Mouse (Mus musculus): ENCODE results near the gene Epb41l2.

The Epb41l2 gene

DNA sequence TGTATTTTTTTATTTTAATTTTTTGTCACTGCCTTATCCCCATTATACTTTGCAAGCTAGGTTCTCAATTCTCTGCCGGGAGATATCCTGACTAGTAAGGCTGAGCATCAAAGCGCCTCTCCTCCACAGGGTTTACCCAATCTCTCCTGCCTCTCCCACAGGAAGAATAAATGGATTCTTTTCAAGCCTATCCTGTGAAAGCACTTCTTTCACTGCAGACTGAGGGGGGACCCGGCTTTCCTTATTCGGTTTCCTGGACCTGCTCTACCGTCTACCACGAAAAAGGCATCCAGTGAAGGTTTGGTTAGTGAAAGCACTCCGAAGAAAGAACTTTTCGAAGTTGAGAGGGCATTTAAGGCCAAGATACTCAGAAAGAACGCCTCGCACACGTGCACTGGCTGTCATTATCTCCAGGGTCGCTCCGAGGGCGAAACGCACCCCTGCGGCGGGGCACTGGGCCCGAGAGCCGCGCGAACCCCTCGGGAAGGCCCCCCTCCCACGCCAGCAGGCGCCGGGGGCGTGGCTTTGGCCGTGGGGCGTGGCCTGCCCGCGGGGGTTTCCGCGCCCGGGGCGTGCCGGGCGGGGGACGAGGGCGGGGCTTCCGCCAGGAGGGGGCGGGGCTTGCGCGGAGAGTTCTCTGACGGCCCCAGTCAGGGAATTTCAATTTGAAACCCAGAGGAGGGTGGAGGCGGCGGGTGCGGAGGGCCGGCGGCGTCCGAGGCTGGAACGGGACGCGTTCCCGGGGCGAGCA, at the start of gene Epb41l2:
TSS of gene Epb41l2 (plus strand) at position 591 of the 751 bp plus-strand sequence.
- DNase-seq (ENCODE audit: low spot score) = peak; percentile 76

DNA sequence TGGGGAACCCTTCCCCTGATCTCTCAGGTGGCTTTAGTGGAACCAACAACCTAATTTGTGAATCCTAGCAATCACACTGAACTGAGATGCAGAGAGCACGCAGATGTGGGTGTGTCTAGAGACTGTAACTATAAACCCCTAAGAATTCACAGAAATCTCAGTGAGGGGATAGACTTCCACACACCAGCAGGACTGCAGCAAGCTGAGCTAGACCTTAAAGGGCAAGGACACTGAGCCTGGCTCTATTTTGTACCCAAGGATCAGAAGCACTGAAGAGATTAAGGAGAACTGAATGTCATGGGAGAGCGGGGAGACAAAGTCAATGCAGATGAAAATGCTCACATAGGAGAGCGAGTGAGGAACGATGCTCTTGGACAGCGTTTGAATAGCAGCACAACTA, 49.6 kb upstream of the Epb41l2 start:
- no peak for DNase-seq (ENCODE audit: low spot score)

GRCm38 (mm10) chr10:25310736-25311135, 48.9 kb upstream of the Epb41l2 start:
- no peak for DNase-seq (ENCODE audit: low spot score)

DNA sequence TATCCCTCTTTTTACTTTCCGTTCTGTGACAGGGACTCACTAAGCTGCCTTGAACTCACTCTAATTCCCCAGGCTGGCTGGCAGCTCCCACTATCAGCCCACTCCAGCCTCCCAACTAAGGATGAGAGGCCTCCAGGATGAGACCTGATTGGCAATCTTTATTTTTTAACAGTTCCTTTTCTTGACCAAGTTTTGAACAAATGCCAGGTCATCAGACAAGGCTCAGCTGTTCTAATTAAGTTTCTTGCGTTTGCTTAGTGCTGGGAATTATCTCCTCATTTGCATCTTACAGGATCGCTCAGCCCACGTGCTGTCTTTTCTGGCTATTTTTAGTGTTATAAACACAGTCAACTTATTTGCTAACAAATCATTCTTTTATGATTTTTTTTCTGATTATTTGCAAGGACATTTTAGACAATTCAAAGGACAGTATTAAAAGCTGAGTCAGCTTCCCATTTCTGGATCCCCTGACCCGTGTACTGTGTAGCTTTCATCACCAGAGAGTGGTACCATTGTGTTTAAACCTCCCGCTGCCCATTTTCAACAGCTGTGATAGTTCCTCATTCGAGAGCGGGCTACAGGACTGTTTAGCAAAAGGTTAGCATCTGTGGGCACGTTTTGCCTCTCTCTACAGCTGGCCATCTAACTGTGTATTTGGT, 47.9 kb upstream of the Epb41l2 start:
- DNase-seq (ENCODE audit: low spot score) = no peak

DNA sequence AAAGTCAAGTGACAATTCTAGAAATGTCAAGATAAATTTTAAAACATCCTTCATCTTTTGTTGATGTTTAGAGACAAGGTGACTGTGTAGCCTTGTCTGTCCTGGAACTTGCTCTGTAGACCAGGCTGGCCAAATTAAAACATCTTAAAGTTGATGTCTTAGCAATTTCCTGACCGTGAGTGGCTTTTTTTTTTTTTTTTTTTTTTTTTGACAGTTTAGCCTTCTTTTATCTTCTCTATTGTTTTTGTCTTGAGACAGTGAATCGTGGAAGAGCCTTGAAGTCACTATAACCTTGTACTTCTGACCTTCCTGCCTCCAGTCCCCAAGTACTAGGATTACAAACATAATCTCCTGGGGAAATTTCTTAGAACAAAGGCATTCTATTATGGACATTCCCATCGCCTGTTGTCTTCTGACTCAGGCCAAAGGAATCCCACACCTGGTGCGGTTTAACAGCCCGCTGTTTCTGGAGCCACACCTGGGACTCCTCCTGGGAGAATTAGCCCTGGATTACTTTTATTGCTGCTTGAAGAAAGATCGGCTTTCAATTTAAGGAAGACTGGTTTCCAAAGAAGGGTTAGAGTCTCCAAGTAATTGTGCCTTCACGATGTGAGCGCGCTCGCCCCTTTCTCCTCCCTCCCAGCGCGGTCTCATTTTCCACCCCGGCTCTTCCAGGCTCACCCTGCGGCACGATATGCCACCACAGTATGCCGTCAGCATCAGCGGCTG, 45.6 kb upstream of the Epb41l2 start:
- DNase-seq (ENCODE audit: low spot score) = no peak

GRCm38 (mm10) chr10:25317665-25318064, 41.9 kb upstream of the Epb41l2 start:
- no peak for DNase-seq (ENCODE audit: low spot score)

- no peak for DNase-seq (ENCODE audit: low spot score)
These were observed 41.2 kb upstream of the Epb41l2 start for GRCm38 (mm10) chr10:25318405-25318804.

- DNase-seq (ENCODE audit: low spot score) = no peak
These were observed 40.1 kb upstream of the Epb41l2 start for GRCm38 (mm10) chr10:25319531-25319930.

- no peak for DNase-seq (ENCODE audit: low spot score)
These were observed 38.4 kb upstream of the Epb41l2 start for GRCm38 (mm10) chr10:25321198-25321597.

- DNase-seq (ENCODE audit: low spot score) = no peak
These were observed 33.9 kb upstream of the Epb41l2 start for GRCm38 (mm10) chr10:25325690-25326089.

DNA sequence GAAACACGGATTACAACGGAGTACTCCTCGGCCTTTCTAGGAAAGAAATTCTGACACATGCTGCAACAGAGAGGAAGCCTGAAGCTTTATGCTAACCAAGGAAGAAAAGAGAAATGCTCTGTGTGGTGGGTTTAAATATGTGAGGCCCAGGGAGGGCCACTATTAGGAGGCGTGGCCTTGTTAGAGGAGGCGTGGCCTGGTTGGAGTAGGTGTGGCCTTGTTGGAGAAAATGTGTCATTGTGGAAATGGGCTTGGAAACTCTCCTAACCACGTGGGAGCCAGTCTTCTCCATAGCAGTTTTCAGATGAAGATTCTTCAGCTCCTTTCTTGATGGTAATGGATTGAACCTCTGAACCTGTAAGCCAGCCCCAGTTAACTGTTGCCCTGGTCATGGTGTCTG, 32.1 kb upstream of the Epb41l2 start:
- no peak for DNase-seq (ENCODE audit: low spot score)

DNA sequence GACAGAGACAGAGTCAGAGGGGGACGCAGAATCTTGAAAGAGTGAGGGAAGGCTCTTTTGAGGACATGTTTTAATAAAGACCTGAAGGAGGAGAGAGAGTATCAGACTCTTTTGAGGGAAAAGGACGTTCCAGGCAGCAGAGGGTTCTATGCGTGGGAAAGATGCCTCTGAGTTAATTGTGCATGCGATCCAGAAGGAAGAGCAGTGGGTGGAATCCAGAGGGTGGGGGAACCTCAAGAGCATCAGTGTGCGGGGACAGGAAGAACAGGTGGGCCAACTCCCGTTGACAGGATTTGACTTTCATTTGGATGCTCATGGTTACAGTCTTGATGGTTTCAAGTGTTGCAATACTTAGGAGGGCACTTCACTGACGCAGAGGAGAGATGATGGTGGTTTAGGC, 29.5 kb upstream of the Epb41l2 start:
- DNase-seq (ENCODE audit: low spot score) = no peak

DNA sequence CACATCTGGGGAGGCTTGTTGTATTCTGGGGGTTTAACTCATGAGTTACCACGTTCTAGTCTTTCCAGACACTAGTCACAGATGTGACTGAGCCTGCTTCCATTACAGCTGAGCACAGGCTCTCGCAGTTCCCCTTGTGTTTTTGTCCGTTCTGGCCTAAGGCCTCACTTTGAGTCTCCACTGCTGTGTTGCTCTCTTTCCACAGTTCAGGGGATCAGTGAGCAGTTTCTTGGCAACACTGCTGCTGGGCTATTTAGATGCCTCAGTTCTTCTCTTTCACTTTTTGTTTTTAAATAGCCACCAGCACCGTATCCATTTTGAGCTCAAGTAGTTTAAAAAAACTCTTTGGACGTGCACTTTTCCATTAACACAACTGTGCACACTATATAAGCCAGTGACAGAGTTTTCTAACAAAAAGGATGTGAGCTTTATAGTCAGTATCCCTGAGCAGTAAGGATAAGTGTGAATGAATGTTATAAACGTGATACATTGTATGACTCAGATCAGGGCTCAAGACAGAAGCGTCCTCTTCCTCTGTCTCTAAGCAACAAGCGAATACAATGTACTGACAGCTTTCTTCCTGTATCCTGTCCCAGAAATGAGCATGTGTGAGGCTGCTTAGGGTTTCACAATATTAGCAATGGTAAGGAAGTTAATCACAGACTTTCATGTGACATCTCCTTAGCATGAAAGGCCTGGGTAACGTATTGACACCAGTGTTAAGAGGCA, 28.1 kb upstream of the Epb41l2 start:
- DNase-seq (ENCODE audit: low spot score) = no peak

DNA sequence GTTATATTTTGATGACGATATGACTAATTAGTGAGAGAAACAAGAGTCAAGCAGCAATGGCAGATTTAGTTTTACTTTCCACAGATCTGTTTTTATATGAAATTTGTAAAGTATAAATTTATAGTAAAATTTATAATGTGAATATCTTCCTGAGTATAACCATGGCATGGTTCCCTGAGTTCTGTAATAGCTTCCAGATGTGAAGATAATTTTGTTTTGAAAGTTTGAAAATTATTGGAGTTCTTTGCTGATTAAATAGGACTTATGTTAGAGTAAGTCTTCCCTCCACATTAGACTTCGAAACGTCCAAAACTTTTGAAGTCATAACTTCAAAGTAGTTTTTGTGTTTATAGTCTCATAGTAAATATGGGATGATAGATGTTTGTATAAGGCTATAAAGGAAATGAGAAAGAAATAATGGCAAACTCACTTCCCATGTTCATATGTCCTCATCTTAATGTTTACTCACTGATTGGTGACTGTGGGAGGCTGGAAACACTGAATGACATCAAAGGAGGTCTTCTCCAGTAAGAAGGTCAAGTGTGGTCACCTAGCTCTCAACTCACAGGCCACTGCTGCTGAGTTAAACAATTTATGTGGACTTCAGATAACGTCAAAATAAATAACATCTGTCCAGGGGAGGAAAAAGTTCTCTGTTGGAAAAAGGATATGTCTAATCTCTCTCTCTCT, 26.1 kb upstream of the Epb41l2 start:
- DNase-seq (ENCODE audit: low spot score) = no peak

DNA sequence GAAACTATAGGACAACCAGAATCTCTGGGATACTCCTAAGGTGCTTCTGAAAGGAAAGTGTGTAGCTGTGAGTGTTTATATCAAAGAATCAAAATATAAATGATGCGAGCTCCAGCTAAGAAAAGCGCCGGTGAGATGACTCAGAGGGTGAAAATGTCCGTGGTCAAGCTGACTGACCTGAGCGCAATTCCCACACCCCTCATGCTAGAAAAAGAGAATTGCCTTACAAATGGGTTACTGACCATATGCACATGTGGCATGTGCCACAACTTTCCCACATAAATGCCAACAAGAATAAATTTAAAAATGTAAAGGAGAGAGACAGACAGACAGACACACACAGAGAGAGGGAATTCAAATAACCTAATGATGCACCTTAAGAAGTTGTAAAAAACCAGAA, 18.9 kb upstream of the Epb41l2 start:
- no peak for DNase-seq (ENCODE audit: low spot score)

DNA sequence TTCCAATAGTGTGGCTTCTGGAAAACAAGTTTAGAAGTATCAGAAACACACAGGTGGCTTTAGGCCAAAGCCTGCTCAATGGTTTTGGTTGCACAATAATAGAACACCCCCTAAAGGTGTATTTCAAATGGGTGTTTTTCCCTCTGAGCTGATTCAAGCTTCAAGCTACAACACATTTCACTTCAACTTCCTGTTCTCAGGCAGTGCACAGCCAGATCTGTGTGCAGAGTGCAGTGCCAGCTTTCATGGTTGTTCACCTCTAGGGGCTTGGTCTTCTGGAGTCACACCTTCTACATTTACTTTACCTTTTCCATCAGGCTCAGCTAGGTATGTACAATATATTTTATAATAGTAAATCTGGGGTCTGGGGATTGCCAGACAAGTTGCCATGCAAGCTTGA, 16.8 kb upstream of the Epb41l2 start:
- no peak for DNase-seq (ENCODE audit: low spot score)

DNA sequence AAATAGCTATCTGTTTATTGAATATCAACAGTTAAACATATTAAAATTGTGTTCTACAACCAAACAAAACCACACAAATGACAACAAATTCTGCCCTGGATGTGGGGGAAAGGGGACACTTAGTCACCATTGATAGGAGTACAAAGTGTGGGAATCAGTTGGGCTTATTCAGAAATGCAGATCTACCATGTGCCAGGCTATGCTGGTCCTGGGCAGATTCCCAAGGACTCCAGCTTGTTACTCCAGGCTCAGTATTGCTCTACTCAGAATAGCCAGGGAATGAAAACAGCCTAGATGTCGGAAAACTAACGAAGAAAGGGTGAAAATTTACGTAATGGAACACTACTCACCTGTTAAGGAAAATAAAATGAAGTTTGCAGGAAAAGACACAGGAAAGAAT, 5.7 kb upstream of the Epb41l2 start:
- no peak for DNase-seq (ENCODE audit: low spot score)

DNA sequence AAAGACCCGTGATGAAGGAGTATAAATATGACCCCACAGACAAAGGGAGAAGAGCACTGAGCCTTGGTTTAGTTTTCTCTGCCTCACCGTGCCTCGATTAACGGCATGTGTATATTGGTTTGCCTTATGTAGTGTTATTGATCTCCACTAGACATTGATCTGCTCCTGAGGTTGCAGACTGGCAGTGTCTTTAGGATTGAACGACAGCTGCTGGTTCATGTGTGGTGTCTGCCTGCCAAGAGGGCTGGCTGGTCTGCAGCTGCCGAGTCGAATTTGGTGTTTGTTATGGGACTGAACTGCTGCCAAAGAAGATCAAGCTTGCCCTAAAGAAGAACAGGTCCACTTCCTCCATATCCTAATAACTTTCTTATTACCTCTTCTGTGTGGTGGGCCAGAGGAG, 5.2 kb upstream of the Epb41l2 start:
- no peak for DNase-seq (ENCODE audit: low spot score)

DNA sequence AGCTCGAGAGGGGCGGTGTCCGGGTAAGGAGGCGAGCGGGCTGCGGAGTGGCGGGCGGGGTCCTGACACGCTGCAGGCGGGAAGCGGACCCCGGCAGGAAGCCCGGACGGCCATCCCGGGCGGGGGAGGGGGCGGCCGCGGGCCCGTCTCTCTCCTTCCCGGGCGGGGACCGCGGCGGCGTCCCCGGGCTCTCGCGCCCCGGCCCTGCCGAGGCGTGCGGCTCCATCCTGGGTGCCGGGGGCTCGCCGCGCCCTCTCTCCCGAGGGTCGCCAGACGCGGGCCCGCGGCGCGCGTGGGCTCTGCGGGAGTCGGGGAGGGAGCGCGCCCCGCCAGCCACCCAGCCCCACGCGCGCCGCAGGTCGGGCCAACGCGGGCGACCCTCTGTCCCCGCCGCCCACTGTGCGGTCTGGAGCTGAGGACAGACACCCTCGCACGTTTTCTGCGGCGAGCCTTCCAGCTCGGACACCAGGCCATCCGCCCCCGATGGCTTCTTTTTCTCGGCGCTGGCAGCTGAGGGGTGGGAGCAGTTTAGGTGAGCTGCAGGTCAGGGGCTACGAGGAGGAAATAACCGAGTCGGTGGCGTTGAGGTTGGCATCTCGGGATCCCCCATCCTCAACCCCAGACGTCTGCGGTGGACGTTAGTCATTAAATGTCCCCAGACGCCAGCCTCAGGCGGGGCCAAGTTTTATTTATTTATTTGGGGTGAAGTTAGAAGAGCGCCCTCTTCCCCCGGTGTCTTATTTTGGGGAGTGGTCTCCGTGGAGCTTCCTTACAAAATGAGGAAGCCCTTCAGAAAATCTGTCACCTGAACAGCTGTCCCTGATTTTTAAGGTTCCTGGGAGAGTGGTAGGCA, 587 bp downstream of the Epb41l2 start:
- DNase-seq (ENCODE audit: low spot score) = no peak

GRCm38 (mm10) chr10:25362235-25362634, 2.6 kb downstream of the Epb41l2 start:
- DNase-seq (ENCODE audit: low spot score) = no peak

DNA sequence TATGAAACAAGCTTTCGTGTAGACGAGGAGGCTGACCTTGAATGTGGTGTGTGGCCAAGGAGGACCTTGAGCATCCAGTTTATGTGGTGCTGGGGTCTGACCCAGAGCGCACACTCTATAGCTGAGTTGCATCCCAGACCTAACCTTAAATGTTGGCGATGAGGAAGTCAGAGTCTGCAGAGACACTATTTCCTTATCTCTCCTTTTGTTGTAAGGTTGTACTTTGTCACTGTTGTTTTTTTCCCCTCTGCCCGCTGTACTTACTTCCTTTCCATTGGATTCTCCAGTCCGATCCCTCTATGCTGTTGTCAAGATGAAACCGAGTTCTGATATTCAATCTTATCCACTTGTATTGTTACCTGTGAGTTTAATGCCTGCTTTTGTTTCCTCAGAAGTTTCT, 5.6 kb downstream of the Epb41l2 start:
- DNase-seq (ENCODE audit: low spot score) = no peak
